Mouse (Mus musculus) gastrocnemius, adult 8-10 months (tissue): Measurements from ENCODE around the gene Kif18b. TPM values are rescaled to one million over a fixed set of nuclear protein-coding genes. Genes with fewer than 3 reads are reported as not detected.

ENCODE experiments used
- DNase-seq, 2 experiments: peaks; one replicate each; pipeline ENCODE4 v3.0.0; 2022; ENCODE audit warnings: low spot score in 2 of 2
- total RNA-seq, 4 experiments: library from RNA; stranded (reverse); gene quantifications; 2 replicates each; pipeline ENCODE4 v1.2.4; 2022

Kif18b gene
- not detected for total RNA-seq

- DNase-seq = peak; percentile 85 to 91
Observed at GRCm38 (mm10) chr11:102924557-102925350, at the start of gene Kif18b. Kif18b (minus strand) TSS chr11:102925124.

GRCm38 (mm10) chr11:102972326-102972725 lies 47.4 kb upstream of the Kif18b start:
- no peak for DNase-seq

- no peak for DNase-seq
Observed at GRCm38 (mm10) chr11:102971604-102972003, 46.7 kb upstream of the Kif18b start.

GRCm38 (mm10) chr11:102964547-102965091 lies 39.7 kb upstream of the Kif18b start:
- no peak for DNase-seq

GRCm38 (mm10) chr11:102963855-102964546 lies 39.1 kb upstream of the Kif18b start:
- no peak for DNase-seq

GRCm38 (mm10) chr11:102963246-102963854 lies 38.4 kb upstream of the Kif18b start:
- no peak for DNase-seq

- no peak for DNase-seq
Observed at GRCm38 (mm10) chr11:102962861-102963245, 37.9 kb upstream of the Kif18b start.

- no peak for DNase-seq
Observed at GRCm38 (mm10) chr11:102961082-102961481, 36.2 kb upstream of the Kif18b start.

- DNase-seq = no peak
Observed at GRCm38 (mm10) chr11:102958870-102959269, 33.9 kb upstream of the Kif18b start.

- no peak for DNase-seq
Observed at GRCm38 (mm10) chr11:102958431-102958830, 33.5 kb upstream of the Kif18b start.

GRCm38 (mm10) chr11:102957692-102958091 lies 32.8 kb upstream of the Kif18b start:
- DNase-seq = no peak

GRCm38 (mm10) chr11:102956962-102957614 lies 32.2 kb upstream of the Kif18b start:
- DNase-seq = peak in 1 of 2 experiments; percentile 34

GRCm38 (mm10) chr11:102952922-102953321 lies 28.0 kb upstream of the Kif18b start:
- DNase-seq = no peak

GRCm38 (mm10) chr11:102948043-102948961 lies 23.4 kb upstream of the Kif18b start:
- DNase-seq = peak in 1 of 2 experiments; percentile 14

GRCm38 (mm10) chr11:102946992-102947343 lies 22.0 kb upstream of the Kif18b start:
- no peak for DNase-seq

GRCm38 (mm10) chr11:102946265-102946991 lies 21.5 kb upstream of the Kif18b start, which contains the start of gene C1ql1:
C1ql1 (minus strand) TSS chr11:102946688.
- peak; percentile 60 to 78 for DNase-seq

GRCm38 (mm10) chr11:102945306-102946264 lies 20.7 kb upstream of the Kif18b start:
- no peak for DNase-seq

GRCm38 (mm10) chr11:102941236-102941635 lies 16.3 kb upstream of the Kif18b start:
- no peak for DNase-seq
